10 mouse cellular contexts compared by ENCODE assay signal in genomic region chr4:119986580-119987291, GRCm38 (mm10).
DNase-seq lines count a peak whose midpoint lies in the region; ATAC-seq and TF ChIP-seq lines count a peak whose summit lies in the region.
"Had no signal": no experiment of that assay in that cellular context is flagged by ENCODE, and none has a peak within 500 bp of the region (broad histone marks: within the 10 kb centered on the region; RNA-seq: fewer than 3 reads in every experiment).

No protein-coding gene starts in this region.

- H3K4me2 ChIP-seq in hindbrain, embryonic 16.5 days (ENCODE audit: low read length): no peak overlapping the region
- no peak overlapping the region for H3K4me2 ChIP-seq in midbrain, postnatal 0 days (ENCODE audit: low read depth, low read length, poor library complexity, severe bottlenecking)
- H3K4me2 ChIP-seq in heart, embryonic 11.5 days: no peak overlapping the region

- peak in 1 of 2 experiments; percentile 41 for DNase-seq in left cerebral cortex, adult 2 months (ENCODE audit: extremely low spot score in 1 of 2, low spot score in 2 of 2)
- no peak for DNase-seq in left cerebral cortex, adult 18-20 months (ENCODE audit: low spot score in 2 of 2)
- peak; percentile 86 for DNase-seq in cerebellum, adult 8-10 months
- peak; percentile 86 for DNase-seq in midbrain, postnatal 0 days (ENCODE audit: low spot score)
- no peak for DNase-seq in ovary, postnatal 14 days (ENCODE audit: low spot score)
- no peak for DNase-seq in kidney, adult 11 months
- DNase-seq: kidney, postnatal 14 days; lung, adult 2 months had no signal

- intact Hi-C loops in left cerebral cortex, adult 2 months (cut with DNase I): no loop called here

- H3K27me3 ChIP-seq in hindbrain, embryonic 16.5 days (replicated peaks; ENCODE audit: control insufficient read depth, insufficient read depth, low read length): no peaks in the 10 kb centered on the region
- no peaks in the 10 kb centered on the region for H3K27me3 ChIP-seq in midbrain, postnatal 0 days (ENCODE audit: insufficient read depth, low read length)
- H3K27me3 ChIP-seq in heart, embryonic 11.5 days (ENCODE audit: control insufficient read depth, insufficient read depth, low read length): no peaks in the 10 kb centered on the region

- no peaks in the 10 kb centered on the region for H3K9me3 ChIP-seq in hindbrain, embryonic 16.5 days (ENCODE audit: control insufficient read depth, low read length)
- no peaks in the 10 kb centered on the region for H3K9me3 ChIP-seq in midbrain, postnatal 0 days (ENCODE audit: low read length)
- no peaks in the 10 kb centered on the region for H3K9me3 ChIP-seq in heart, embryonic 11.5 days (replicated peaks; ENCODE audit: control insufficient read depth, low read length)

- peaks cover 21% of the 10 kb centered on the region for H3K4me1 ChIP-seq in hindbrain, embryonic 16.5 days (ENCODE audit: control insufficient read depth, insufficient read depth, low read depth, low read length)
- H3K4me1 ChIP-seq in midbrain, postnatal 0 days (ENCODE audit: insufficient read depth, low read length): peaks cover 23% of the 10 kb centered on the region
- peaks cover 3% of the 10 kb centered on the region for H3K4me1 ChIP-seq in heart, embryonic 11.5 days (ENCODE audit: control insufficient read depth, insufficient read depth, low read length)

- WGBS in hindbrain, embryonic 16.5 days: 23% methylated on average over 5 of the region's 5 CpGs
- 45% methylated on average over 5 of the region's 5 CpGs for WGBS in midbrain, postnatal 0 days
- 53% methylated on average over 5 of the region's 5 CpGs for WGBS in heart, embryonic 11.5 days (ENCODE audit: insufficient replicate concordance)

- H3K36me3 ChIP-seq in hindbrain, embryonic 16.5 days (ENCODE audit: control insufficient read depth, insufficient read depth, low read length): no peaks in the 10 kb centered on the region
- no peaks in the 10 kb centered on the region for H3K36me3 ChIP-seq in midbrain, postnatal 0 days (ENCODE audit: insufficient read depth, low read length)
- no peaks in the 10 kb centered on the region for H3K36me3 ChIP-seq in heart, embryonic 11.5 days (ENCODE audit: control insufficient read depth, insufficient read depth, low read length)

- no peak for TF ChIP-seq CTCF in left cerebral cortex, adult 2 months (IDR thresholded peaks at IDR 0.05)
- TF ChIP-seq CTCF in midbrain, postnatal 0 days (IDR thresholded peaks at IDR 0.05): no peak

- H3K4me3 ChIP-seq in left cerebral cortex, adult 2 months: no peak overlapping the region
- no peak overlapping the region for H3K4me3 ChIP-seq in hindbrain, embryonic 16.5 days (ENCODE audit: low read length)
- no peak overlapping the region for H3K4me3 ChIP-seq in midbrain, postnatal 0 days (ENCODE audit: low read depth, low read length)
- no peak overlapping the region for H3K4me3 ChIP-seq in heart, embryonic 11.5 days (ENCODE audit: low read depth, low read length)

- ATAC-seq in hindbrain, embryonic 16.5 days: peak; percentile 63
- peak; percentile 68 for ATAC-seq in midbrain, postnatal 0 days (ENCODE audit: low FRiP score)
- no peak for ATAC-seq in heart, embryonic 11.5 days (replicated peaks; ENCODE audit: insufficient number of reproducible peaks, low FRiP score, low TSS enrichment)

- H3K27ac ChIP-seq in left cerebral cortex, adult 2 months: peak overlapping the region; percentile 63
- peak overlapping the region; percentile 44 for H3K27ac ChIP-seq in hindbrain, embryonic 16.5 days (ENCODE audit: low read depth, low read length)
- peak overlapping the region; percentile 85 for H3K27ac ChIP-seq in midbrain, postnatal 0 days (ENCODE audit: low read depth, low read length)
- no peak overlapping the region for H3K27ac ChIP-seq in heart, embryonic 11.5 days (ENCODE audit: low read depth, low read length)

- no peak overlapping the region for H3K9ac ChIP-seq in hindbrain, embryonic 16.5 days (ENCODE audit: low read depth, low read length)
- no peak overlapping the region for H3K9ac ChIP-seq in midbrain, postnatal 0 days (replicated peaks; ENCODE audit: low read length, poor library complexity, severe bottlenecking)
- H3K9ac ChIP-seq in heart, embryonic 11.5 days (ENCODE audit: low read depth, low read length): no peak overlapping the region

Comparison
In these comparisons a context has a peak if more than half of its experiments do, and no peak if none do; other contexts are left out.
1. DNase-seq: peak in cerebellum, adult 8-10 months (single experiment) and midbrain, postnatal 0 days (single experiment); none in left cerebral cortex, adult 18-20 months (0 of 2), ovary, postnatal 14 days (single experiment) and kidney, adult 11 months (single experiment).